Mouse (Mus musculus) G1E (cell line): ENCODE data around the gene Prrt1. TPM values are rescaled to one million over a fixed set of nuclear protein-coding genes. Genes with fewer than 3 reads are reported as not detected.
A peak's percentile ranks its signal among the peaks of the same experiment; 100 is the strongest.

Experiments used
- ATAC-seq: 2 replicates; pipeline ENCODE4 v1.8.0; 2016; ENCODE audit warnings: mild to moderate bottlenecking; ENCODE audit not compliant: insufficient number of reproducible peaks, poor library complexity, low FRiP score, severe bottlenecking; ENCODE audit errors: extremely low read depth
- DNase-seq: peaks from one replicate; pipeline ENCODE4 v3.0.0; 2012; ENCODE audit warnings: low spot score
- H3K27me3 ChIP-seq: 2 replicates; pipeline ENCODE4 v1.6.1; 2012; ENCODE audit warnings: mild to moderate bottlenecking, low read length, inconsistent platforms; ENCODE audit not compliant: insufficient read depth
- H3K36me3 ChIP-seq: replicated peaks from 2 replicates; pipeline ENCODE3; 2012; ENCODE audit warnings: mild to moderate bottlenecking, inconsistent platforms
- H3K4me1 ChIP-seq: 2 replicates; pipeline ENCODE4 v1.6.1; 2012; ENCODE audit warnings: low read depth, low read length, inconsistent platforms, mixed read lengths; ENCODE audit not compliant: insufficient read depth
- H3K4me3 ChIP-seq: 2 replicates; pipeline ENCODE4 v1.5.1; 2012; ENCODE audit warnings: low read depth, mild to moderate bottlenecking, inconsistent platforms, low read length, moderate library complexity, mixed read lengths
- H3K9me3 ChIP-seq: replicated peaks from 2 replicates; pipeline ENCODE4 v1.6.1; 2012; ENCODE audit warnings: inconsistent platforms
- CTCF ChIP-seq: IDR thresholded peaks from 2 replicates; pipeline ENCODE4 v1.5.1; 2012; ENCODE audit warnings: low read depth, low read length, inconsistent platforms, mixed read lengths
- GATA1 ChIP-seq: IDR thresholded peaks from 2 replicates; pipeline ENCODE4 v1.6.1; 2012; ENCODE audit warnings: borderline replicate concordance, low read length, inconsistent platforms, mixed read lengths
- GATA2 ChIP-seq: IDR thresholded peaks from 2 replicates; pipeline ENCODE4 v1.6.1; 2012; ENCODE audit warnings: low read depth, low read length, inconsistent platforms, borderline replicate concordance
- POLR2AphosphoS5 ChIP-seq: IDR thresholded peaks from 2 replicates; pipeline ENCODE4 v1.6.1; 2012; ENCODE audit warnings: low read depth, low read length, inconsistent platforms; ENCODE audit not compliant: insufficient replicate concordance
- TAL1 ChIP-seq: conservative IDR thresholded peaks from 2 replicates; pipeline ENCODE4 v1.6.1; 2012; ENCODE audit warnings: low read depth, low read length, inconsistent platforms, mixed read lengths
- polyA plus RNA-seq: library from polyadenylated mRNA; stranded (reverse); fragments of >175 nt; gene quantifications from 2 replicates; pipeline ENCODE4 v1.2.3, GENCODE M21; 2012
- total RNA-seq, 2 experiments: library from RNA; stranded (forward) in 1 of 2; stranded (reverse) in 1 of 2; fragments of 200-1000 nt in 1 of 2; fragments of >200 nt in 1 of 2; fragmentation: Nextera tagmentation in 1 of 2; gene quantifications; 2 replicates each; pipeline ENCODE4 v1.2.3; 2014 to 2017

The Prrt1 gene
- total and polyA plus RNA-seq, 3 experiments, result not detected

DNA sequence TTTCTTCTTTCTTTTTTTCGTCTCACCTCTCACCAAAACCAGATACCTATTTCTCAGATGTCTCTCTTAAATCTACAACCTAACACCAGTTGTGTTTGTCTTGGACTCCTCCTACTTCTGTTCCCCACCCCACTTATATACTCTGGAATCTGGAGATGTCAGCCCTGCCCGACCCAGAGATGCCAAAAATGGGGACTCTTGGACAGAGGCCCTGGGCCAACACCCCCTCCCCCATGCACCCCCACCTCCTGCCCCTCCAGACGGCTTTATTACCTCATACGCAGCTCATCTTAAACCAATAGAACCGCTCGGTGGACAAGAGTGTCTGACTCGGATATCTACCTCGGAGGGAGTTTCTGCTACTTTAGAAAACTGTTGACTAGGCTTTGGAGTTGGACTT lies 33.2 kb upstream of the Prrt1 start:
- ATAC-seq, result no peak

DNA sequence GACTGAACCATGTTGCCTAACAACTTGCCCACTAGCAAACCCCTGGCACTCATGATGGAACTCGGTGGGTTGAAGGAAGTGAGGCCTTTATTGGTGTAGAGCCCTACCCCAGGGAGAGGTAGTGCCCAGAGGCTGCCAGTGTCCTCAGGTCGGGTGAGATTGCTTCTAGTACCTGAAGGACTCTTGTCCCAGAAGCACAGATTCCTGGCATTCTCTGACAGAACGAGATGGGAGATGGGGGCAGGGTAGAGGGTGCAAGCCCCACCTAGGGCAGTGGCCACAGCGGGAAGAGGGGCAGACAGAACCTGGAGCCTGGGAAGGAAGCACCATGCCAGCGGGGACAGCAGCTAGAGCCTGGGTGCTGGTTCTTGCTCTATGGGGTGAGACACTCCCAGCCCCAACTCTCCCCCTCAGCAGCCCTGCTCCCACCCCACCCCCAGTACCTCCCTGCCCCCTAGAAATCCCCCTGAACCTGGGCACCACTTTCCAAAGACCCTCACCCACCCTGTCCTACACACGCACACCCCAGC lies 31.7 kb upstream of the Prrt1 start, which contains the start of gene Ager:
Ager (plus strand) TSS at position 297 of the 530 bp plus-strand sequence.
- peaks cover 88% of the 10 kb centered on the region for H3K4me1 ChIP-seq
- peaks cover 81% of the 10 kb centered on the region for H3K36me3 ChIP-seq
- no peak for TF ChIP-seq CTCF
- no peak for TF ChIP-seq GATA2
- no peak for TF ChIP-seq TAL1
- no peak; the same call in 1 of the 2 replicates for TF ChIP-seq POLR2AphosphoS5
- TF ChIP-seq GATA1, result no peak
- DNase-seq (no peak), ATAC-seq (no peak)
- H3K9me3 ChIP-seq, result no peaks in the 10 kb centered on the region
- no peak within 1 kb of the TSS for H3K4me3 ChIP-seq
- no peaks in the 10 kb centered on the region for H3K27me3 ChIP-seq

More for the DNA sequence above, 33.2 kb upstream of the Prrt1 start:
- Histone ChIP-seq H3K4me3 (no peak overlapping the region), H3K27me3 (no peaks in the 10 kb centered on the region), H3K4me1 (peaks cover 81% of the 10 kb centered on the region), H3K9me3 (no peaks in the 10 kb centered on the region), H3K36me3 (peaks cover 70% of the 10 kb centered on the region)
- no peak for TF ChIP-seq GATA1
- no peak for TF ChIP-seq TAL1
- TF ChIP-seq POLR2AphosphoS5, result no peak
- TF ChIP-seq CTCF, result no peak
- no peak for TF ChIP-seq GATA2
- DNase-seq, result no peak

DNA sequence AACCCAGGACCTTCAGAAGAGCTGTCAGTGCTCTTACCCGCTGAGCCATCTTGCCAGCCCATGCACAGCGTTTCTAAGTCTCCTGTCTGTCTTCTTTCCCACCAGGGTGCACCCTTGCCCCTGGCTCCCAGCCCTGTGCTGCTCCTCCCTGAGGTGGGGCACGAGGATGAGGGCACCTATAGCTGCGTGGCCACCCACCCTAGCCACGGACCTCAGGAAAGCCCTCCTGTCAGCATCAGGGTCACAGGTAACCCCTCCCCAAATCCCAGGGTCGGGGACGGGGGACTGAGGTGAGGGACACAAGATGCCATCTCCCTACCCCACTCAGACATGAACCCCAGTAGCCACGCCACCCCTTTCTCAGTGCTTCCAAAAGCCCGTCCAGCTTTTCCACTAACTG lies 29.4 kb upstream of the Prrt1 start:
- TF ChIP-seq TAL1 (no peak), CTCF (no peak)
- H3K9me3 ChIP-seq, result no peaks in the 10 kb centered on the region
- H3K27me3 ChIP-seq, result no peaks in the 10 kb centered on the region
- peak overlapping the region; percentile 13; the same call in 1 of the 2 replicates for H3K4me3 ChIP-seq
- ATAC-seq (no peak), DNase-seq (no peak)
- H3K4me1 ChIP-seq, result peaks cover 77% of the 10 kb centered on the region
- peaks cover 64% of the 10 kb centered on the region for H3K36me3 ChIP-seq

DNA sequence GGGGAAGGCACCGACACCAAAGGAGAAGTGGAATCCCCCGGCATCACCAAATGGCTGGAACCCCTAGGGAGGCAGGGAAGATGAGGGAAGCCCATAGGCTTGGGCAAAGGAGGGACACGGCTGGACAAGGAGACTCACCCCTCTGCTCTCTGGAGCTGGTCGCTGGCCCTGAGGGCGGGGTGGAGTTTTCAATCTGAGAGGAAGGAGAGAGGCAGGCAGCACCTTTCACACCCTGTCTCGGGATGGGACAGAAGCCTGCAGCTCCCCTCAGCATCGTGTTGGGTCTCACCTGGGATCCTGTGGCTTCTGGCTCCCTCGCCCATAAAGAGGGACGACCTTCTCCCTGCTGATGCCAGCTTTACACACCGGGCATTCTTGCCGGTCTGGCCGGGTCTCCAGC lies 27.5 kb upstream of the Prrt1 start:
- Histone ChIP-seq H3K4me3 (peak overlapping the region; percentile 73; the same call in 1 of the 2 replicates), H3K36me3 (peaks cover 48% of the 10 kb centered on the region), H3K9me3 (no peaks in the 10 kb centered on the region), H3K27me3 (no peaks in the 10 kb centered on the region), H3K4me1 (peaks cover 73% of the 10 kb centered on the region)
- DNase-seq (no peak), ATAC-seq (no peak)
- no peak for TF ChIP-seq GATA1
- no peak for TF ChIP-seq GATA2
- no peak for TF ChIP-seq CTCF
- no peak for TF ChIP-seq TAL1
- TF ChIP-seq POLR2AphosphoS5, result no peak

- Histone ChIP-seq H3K4me1 (peaks cover 75% of the 10 kb centered on the region), H3K9me3 (no peaks in the 10 kb centered on the region), H3K4me3 (peak within 1 kb of the TSS; percentile 94), H3K36me3 (peaks cover 54% of the 10 kb centered on the region), H3K27me3 (no peaks in the 10 kb centered on the region)
- TF ChIP-seq GATA1 (no peak), CTCF (no peak), POLR2AphosphoS5 (no peak), TAL1 (no peak), GATA2 (no peak)
- peak; percentile 80 for ATAC-seq
- peak; percentile 99 for DNase-seq
Measured at GRCm38 (mm10) chr17:34603375-34604060, 25.8 kb upstream of the Prrt1 start, which contains the start of gene Rnf5. TSS of gene Rnf5 (minus strand) at chr17:34603690.

DNA sequence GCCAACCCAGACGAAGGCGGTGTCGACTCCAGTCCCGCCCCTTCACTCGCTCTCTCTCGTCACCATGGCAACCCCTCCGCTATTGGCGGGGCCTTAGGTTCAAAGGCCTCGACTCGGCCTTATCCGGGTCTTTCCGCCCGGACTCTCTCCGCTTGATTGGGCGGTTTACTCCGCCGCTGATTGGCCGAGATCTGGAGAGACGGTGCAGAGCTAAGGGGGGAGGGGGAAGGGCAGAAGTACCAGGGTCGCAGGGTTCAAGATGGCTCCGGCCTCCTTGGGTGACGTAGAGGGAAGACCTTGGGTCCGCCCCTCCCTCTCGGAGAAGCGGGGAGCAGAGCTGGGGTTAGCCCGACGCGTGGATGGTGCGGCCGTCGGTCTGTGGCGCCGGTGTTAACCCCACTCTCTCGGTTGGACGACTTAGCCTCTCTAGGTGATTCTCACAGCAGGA lies 25.2 kb upstream of the Prrt1 start, which contains the start of gene Agpat1:
Agpat1 (plus strand) TSS at position 202 of the 448 bp plus-strand sequence.
- peak within 1 kb of the TSS; percentile 94 for H3K4me3 ChIP-seq
- peaks cover 55% of the 10 kb centered on the region for H3K36me3 ChIP-seq
- peaks cover 77% of the 10 kb centered on the region for H3K4me1 ChIP-seq
- ATAC-seq (peak; percentile 73), DNase-seq (peak; percentile 94)
- no peaks in the 10 kb centered on the region for H3K27me3 ChIP-seq
- TF ChIP-seq CTCF (no peak), TAL1 (no peak), GATA2 (no peak), POLR2AphosphoS5 (no peak), GATA1 (no peak)
- H3K9me3 ChIP-seq, result no peaks in the 10 kb centered on the region
